Mouse (Mus musculus): ENCODE results near the gene Srsf11. TPM values are rescaled to one million over a fixed set of nuclear protein-coding genes. Genes with fewer than 3 reads are reported as not detected.

Gene Srsf11
- polyA plus RNA-seq, 1 experiment from 2014 or later: 257 TPM

GRCm38 (mm10) chr3:158040755-158041154 is 4.3 kb upstream of the Srsf11 start:
- H3K27ac ChIP-seq: no peak overlapping the region
- no peaks in the 10 kb centered on the region for H3K27me3 ChIP-seq (replicated peaks)
- ATAC-seq (replicated peaks): no peak
- peaks cover 8% of the 10 kb centered on the region for H3K4me1 ChIP-seq
- no peaks in the 10 kb centered on the region for H3K36me3 ChIP-seq (replicated peaks)
- WGBS: 84% methylated on average over 2 of the region's 2 CpGs
- no peaks in the 10 kb centered on the region for H3K9me3 ChIP-seq
- H3K4me3 ChIP-seq: no peak overlapping the region
- no peak overlapping the region for H3K9ac ChIP-seq
- H3K4me2 ChIP-seq: no peak overlapping the region

- 90% methylated on average over 3 of the region's 3 CpGs for whole genome bisulfite sequencing
- Histone ChIP-seq H3K27me3 (replicated peaks) (no peaks in the 10 kb centered on the region), H3K4me3 (no peak overlapping the region), H3K4me2 (no peak overlapping the region), H3K36me3 (replicated peaks) (no peaks in the 10 kb centered on the region), H3K9ac (no peak overlapping the region), H3K9me3 (no peaks in the 10 kb centered on the region), H3K27ac (no peak overlapping the region), H3K4me1 (peaks cover 25% of the 10 kb centered on the region)
- no peak for ATAC-seq (replicated peaks)
These were observed 1.7 kb upstream of the Srsf11 start for GRCm38 (mm10) chr3:158038106-158038505.

GRCm38 (mm10) chr3:158035866-158036265 is 573 bp downstream of the Srsf11 start:
- Histone ChIP-seq H3K4me2 (peak overlapping the region; percentile 78), H3K27me3 (replicated peaks) (no peaks in the 10 kb centered on the region), H3K27ac (peak overlapping the region; percentile 85), H3K4me3 (peak overlapping the region; percentile 98), H3K36me3 (replicated peaks) (no peaks in the 10 kb centered on the region), H3K9ac (peak overlapping the region; percentile 94), H3K9me3 (no peaks in the 10 kb centered on the region), H3K4me1 (peaks cover 38% of the 10 kb centered on the region)
- WGBS: 2% methylated on average over 11 of the region's 11 CpGs
- no peak for ATAC-seq (replicated peaks)

- Histone ChIP-seq H3K4me1 (peaks cover 35% of the 10 kb centered on the region), H3K36me3 (replicated peaks) (no peaks in the 10 kb centered on the region), H3K4me2 (peak overlapping the region; percentile 82), H3K9me3 (no peaks in the 10 kb centered on the region), H3K9ac (peak overlapping the region; percentile 74), H3K27ac (peak overlapping the region; percentile 87), H3K27me3 (replicated peaks) (no peaks in the 10 kb centered on the region), H3K4me3 (peak overlapping the region; percentile 63)
- WGBS: 5% methylated on average over 4 of the region's 4 CpGs
- ATAC-seq (replicated peaks): no peak; the same call in 1 of the 2 replicates
These were observed 4.3 kb downstream of the Srsf11 start for GRCm38 (mm10) chr3:158032106-158032505.

- no peaks in the 10 kb centered on the region for H3K9me3 ChIP-seq
- peak overlapping the region; percentile 74 for H3K9ac ChIP-seq
- peak overlapping the region; percentile 82 for H3K4me2 ChIP-seq
- H3K27me3 ChIP-seq (replicated peaks): no peaks in the 10 kb centered on the region
- peaks cover 35% of the 10 kb centered on the region for H3K4me1 ChIP-seq
- peak overlapping the region; percentile 87 for H3K27ac ChIP-seq
- under 1% methylated on average over 61 of the region's 61 CpGs for WGBS
- peak overlapping the region; percentile 63 for H3K4me3 ChIP-seq
- H3K36me3 ChIP-seq (replicated peaks): no peaks in the 10 kb centered on the region; the same call in 1 of the 2 replicates
- ATAC-seq (replicated peaks): peak; percentile 95
These were observed 5.0 kb downstream of the Srsf11 start for GRCm38 (mm10) chr3:158031371-158031925.

- Histone ChIP-seq H3K27ac (no peak overlapping the region), H3K27me3 (replicated peaks) (no peaks in the 10 kb centered on the region), H3K9ac (no peak overlapping the region), H3K36me3 (replicated peaks) (peaks cover 28% of the 10 kb centered on the region), H3K9me3 (no peaks in the 10 kb centered on the region), H3K4me1 (no peaks in the 10 kb centered on the region), H3K4me3 (no peak overlapping the region), H3K4me2 (no peak overlapping the region)
- WGBS: 51% methylated on average over 1 of the region's 1 CpGs
- ATAC-seq (replicated peaks): peak; percentile 33; the same call in 1 of the 2 replicates
These were observed 26.6 kb downstream of the Srsf11 start for GRCm38 (mm10) chr3:158009762-158010320.

GRCm38 (mm10) chr3:158008647-158009046 is 27.8 kb downstream of the Srsf11 start:
- no peak for ATAC-seq (replicated peaks)
- H3K4me1 ChIP-seq: no peaks in the 10 kb centered on the region
- H3K27ac ChIP-seq: no peak overlapping the region
- H3K9me3 ChIP-seq: no peaks in the 10 kb centered on the region
- peaks cover 34% of the 10 kb centered on the region for H3K36me3 ChIP-seq (replicated peaks)
- H3K4me2 ChIP-seq: no peak overlapping the region
- 81% methylated on average over 1 of the region's 1 CpGs for WGBS
- H3K4me3 ChIP-seq: no peak overlapping the region
- H3K9ac ChIP-seq: no peak overlapping the region
- no peaks in the 10 kb centered on the region for H3K27me3 ChIP-seq (replicated peaks)

GRCm38 (mm10) chr3:157998742-157999369 is 37.6 kb downstream of the Srsf11 start:
- Histone ChIP-seq H3K9ac (no peak overlapping the region), H3K9me3 (no peaks in the 10 kb centered on the region), H3K4me1 (no peaks in the 10 kb centered on the region), H3K27ac (no peak overlapping the region), H3K4me2 (no peak overlapping the region), H3K36me3 (replicated peaks) (peaks cover 15% of the 10 kb centered on the region; the same call in 1 of the 2 replicates), H3K27me3 (replicated peaks) (no peaks in the 10 kb centered on the region), H3K4me3 (no peak overlapping the region)
- no peak for ATAC-seq (replicated peaks)
- whole genome bisulfite sequencing: 79% methylated on average over 1 of the region's 1 CpGs

- WGBS: 94% methylated on average over 2 of the region's 2 CpGs
- no peak overlapping the region for H3K4me2 ChIP-seq
- H3K27me3 ChIP-seq (replicated peaks): no peaks in the 10 kb centered on the region
- no peaks in the 10 kb centered on the region for H3K36me3 ChIP-seq (replicated peaks)
- no peak overlapping the region for H3K27ac ChIP-seq
- H3K4me1 ChIP-seq: no peaks in the 10 kb centered on the region
- H3K4me3 ChIP-seq: no peak overlapping the region
- ATAC-seq (replicated peaks): no peak
- no peak overlapping the region for H3K9ac ChIP-seq
- no peaks in the 10 kb centered on the region for H3K9me3 ChIP-seq
These were observed 40.7 kb downstream of the Srsf11 start for GRCm38 (mm10) chr3:157995726-157996125.

GRCm38 (mm10) chr3:157993322-157993721 is 43.1 kb downstream of the Srsf11 start:
- Histone ChIP-seq H3K36me3 (replicated peaks) (no peaks in the 10 kb centered on the region), H3K27ac (no peak overlapping the region), H3K9ac (no peak overlapping the region), H3K4me3 (no peak overlapping the region), H3K9me3 (no peaks in the 10 kb centered on the region), H3K27me3 (replicated peaks) (no peaks in the 10 kb centered on the region), H3K4me1 (no peaks in the 10 kb centered on the region), H3K4me2 (no peak overlapping the region)
- ATAC-seq (replicated peaks): no peak

- Histone ChIP-seq H3K36me3 (replicated peaks) (no peaks in the 10 kb centered on the region), H3K9ac (no peak overlapping the region), H3K27ac (no peak overlapping the region), H3K27me3 (replicated peaks) (no peaks in the 10 kb centered on the region), H3K4me1 (no peaks in the 10 kb centered on the region), H3K4me2 (no peak overlapping the region), H3K4me3 (no peak overlapping the region), H3K9me3 (no peaks in the 10 kb centered on the region)
- ATAC-seq (replicated peaks): 0 out of 2 replicates have a peak, but pooled peaks have one; percentile 50
These were observed 56.8 kb downstream of the Srsf11 start for GRCm38 (mm10) chr3:157979619-157980018.

GRCm38 (mm10) chr3:157973236-157973635 is 63.2 kb downstream of the Srsf11 start:
- Histone ChIP-seq H3K27me3 (replicated peaks) (no peaks in the 10 kb centered on the region), H3K9ac (no peak overlapping the region), H3K4me1 (no peaks in the 10 kb centered on the region), H3K27ac (no peak overlapping the region), H3K36me3 (replicated peaks) (no peaks in the 10 kb centered on the region), H3K4me3 (no peak overlapping the region), H3K9me3 (no peaks in the 10 kb centered on the region), H3K4me2 (no peak overlapping the region)
- ATAC-seq (replicated peaks): no peak
- 100% methylated on average over 2 of the region's 2 CpGs for WGBS

- H3K4me2 ChIP-seq: no peak overlapping the region
- H3K9ac ChIP-seq: no peak overlapping the region
- H3K27ac ChIP-seq: no peak overlapping the region
- H3K9me3 ChIP-seq: no peaks in the 10 kb centered on the region
- no peak overlapping the region for H3K4me3 ChIP-seq
- no peak for ATAC-seq (replicated peaks)
- 99% methylated on average over 2 of the region's 2 CpGs for WGBS
- H3K27me3 ChIP-seq (replicated peaks): no peaks in the 10 kb centered on the region
- no peaks in the 10 kb centered on the region for H3K4me1 ChIP-seq
- H3K36me3 ChIP-seq (replicated peaks): no peaks in the 10 kb centered on the region
These were observed 65.3 kb downstream of the Srsf11 start for GRCm38 (mm10) chr3:157971151-157971550.
